Mouse (Mus musculus) layer of hippocampus, adult 2 months (tissue): ENCODE measurements around the gene Ccnq. TPM values are rescaled to one million over a fixed set of nuclear protein-coding genes. Genes with fewer than 3 reads are reported as not detected.
A peak's percentile ranks its signal among the peaks of the same experiment; 100 is the strongest.

Experiments
- DNase-seq, 2 experiments: peaks; one replicate each; pipeline ENCODE4 v3.0.0; 2022; ENCODE audit warnings: low spot score in 2 of 2
- H3K27ac ChIP-seq: fragments of 200-600 bp; 2 replicates; pipeline ENCODE4 v1.8.1; 2022
- H3K4me3 ChIP-seq: fragments of 200-600 bp; 2 replicates; pipeline ENCODE4 v1.8.1; 2022; ENCODE audit warnings: mild to moderate bottlenecking
- CTCF ChIP-seq: fragments of 200-600 bp; conservative IDR thresholded peaks from 2 replicates; pipeline ENCODE4 v1.8.1; 2022; ENCODE audit warnings: antibody characterized with exemption, mild to moderate bottlenecking, moderate library complexity
- microRNA-seq, 2 experiments: library from miRNA; unstranded; fragments of <30 nt; microRNA quantifications; one replicate each; pipeline ENCODE4 v1.2.0; 2021
- total RNA-seq, 2 experiments: library from RNA; stranded (reverse); gene quantifications; 2 replicates each; pipeline ENCODE4 v1.2.3; 2021

The Ccnq gene
- total RNA-seq, 2 experiments from 2014 or later, result 20.0 to 20.7 TPM

DNA sequence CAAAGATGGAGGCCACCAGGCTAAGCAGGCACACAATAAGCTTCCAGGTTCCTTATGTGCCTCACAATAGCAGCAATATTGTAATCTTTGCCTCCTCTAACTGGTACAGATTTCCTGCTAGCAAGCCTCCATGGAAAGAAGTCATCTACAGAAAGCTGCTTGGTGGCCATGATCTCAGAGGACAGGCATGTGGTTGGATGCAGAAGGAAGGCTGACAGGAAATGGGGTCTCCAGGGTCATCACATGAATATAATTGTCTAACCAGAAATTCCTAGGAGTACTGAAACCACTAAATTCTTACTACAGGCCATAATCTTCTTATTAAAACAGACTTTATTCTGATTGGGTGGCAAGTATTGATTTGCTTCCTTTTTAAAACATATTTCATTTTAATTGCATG is 45.5 kb downstream of the Ccnq start:
- H3K27ac ChIP-seq, result no peak overlapping the region
- H3K4me3 ChIP-seq, result no peak overlapping the region
- no peak for DNase-seq
- TF ChIP-seq CTCF, result no peak

- Histone ChIP-seq H3K27ac (peak overlapping the region; percentile 29; the same call in 1 of the 2 replicates), H3K4me3 (no peak overlapping the region)
- TF ChIP-seq CTCF, result no peak
- no peak for DNase-seq
Observed at GRCm38 (mm10) chr11:78703085-78703484, 48.4 kb downstream of the Ccnq start.

GRCm38 (mm10) chr11:78702319-78702718 is 49.2 kb downstream of the Ccnq start:
- DNase-seq, result peak in 1 of 2 experiments; percentile 10
- no peak for TF ChIP-seq CTCF
- Histone ChIP-seq H3K4me3 (no peak overlapping the region), H3K27ac (peak overlapping the region; percentile 29; the same call in 1 of the 2 replicates)

Small RNAs within 50 kb of the gene (microRNA-seq; reads per million reads assigned to microRNA genes)
- 0 reads per million in 2 experiments for gene Gm23840

Other genes with a start within 250 kb of the Ccnq start
- 1 to 10 TPM; 4.5 to 4.7 TPM for gene Sebox, start 248.3 kb downstream of the Ccnq start, total RNA-seq
- gene Tmem199, start 239.6 kb downstream of the Ccnq start, total RNA-seq, result 10 to 100 TPM; 44.2 to 45.7 TPM
- 100 to 1,000 TPM; 121 to 122 TPM for gene Poldip2, start 239.5 kb downstream of the Ccnq start, total RNA-seq
- gene Tnfaip1, start 215.4 kb downstream of the Ccnq start, total RNA-seq, result 10 to 100 TPM; 29.9 to 31.3 TPM
- 10 to 100 TPM; 77.7 to 80.2 TPM for gene Ift20, start 215.4 kb downstream of the Ccnq start, total RNA-seq
- 10 to 100 TPM; 10.6 to 12.2 TPM for gene Tmem97, start 201.0 kb downstream of the Ccnq start, total RNA-seq
- 10 to 100 TPM; 39.3 to 43.0 TPM for gene Nlk, start 54.4 kb downstream of the Ccnq start, total RNA-seq
- 10 to 100 TPM; 20.6 to 22.0 TPM for gene Lyrm9, start 74.9 kb upstream of the Ccnq start, total RNA-seq
- under 1 TPM; 0.20 to 0.64 TPM for gene Nos2, start 169.1 kb upstream of the Ccnq start, total RNA-seq
- 1 to 10 TPM; 4.0 to 4.1 TPM for gene Lgals9, start 233.2 kb upstream of the Ccnq start, total RNA-seq